Mouse (Mus musculus) testis, postnatal 14 days (tissue): Measurements from ENCODE around the gene Xcl1.
A peak's percentile ranks its signal among the peaks of the same experiment; 100 is the strongest.

Experiments
- DNase-seq: peaks from one replicate; pipeline ENCODE4 v3.0.0; 2021; ENCODE audit warnings: low spot score

Gene Xcl1

DNA sequence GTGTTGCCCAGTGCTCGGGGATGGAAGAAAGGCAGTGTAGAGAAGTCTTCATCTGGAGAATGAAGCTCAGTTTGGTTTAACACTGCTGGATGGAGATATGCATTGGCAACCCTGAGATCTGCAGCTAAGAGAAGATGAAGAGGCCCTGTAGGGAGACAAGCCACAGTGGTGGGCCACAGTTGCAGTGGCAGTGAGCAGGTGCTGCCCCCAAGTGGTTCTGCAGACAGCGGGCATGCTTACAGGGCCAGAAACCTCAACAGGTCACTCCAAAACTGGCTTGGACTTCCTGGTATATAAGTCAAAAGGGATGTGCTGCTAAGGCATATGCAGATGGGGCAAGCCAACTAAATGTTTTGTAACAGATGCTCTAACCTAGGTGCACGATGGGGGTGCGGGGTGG, 30.3 kb downstream of the Xcl1 start:
- DNase-seq = peak; percentile 31

DNA sequence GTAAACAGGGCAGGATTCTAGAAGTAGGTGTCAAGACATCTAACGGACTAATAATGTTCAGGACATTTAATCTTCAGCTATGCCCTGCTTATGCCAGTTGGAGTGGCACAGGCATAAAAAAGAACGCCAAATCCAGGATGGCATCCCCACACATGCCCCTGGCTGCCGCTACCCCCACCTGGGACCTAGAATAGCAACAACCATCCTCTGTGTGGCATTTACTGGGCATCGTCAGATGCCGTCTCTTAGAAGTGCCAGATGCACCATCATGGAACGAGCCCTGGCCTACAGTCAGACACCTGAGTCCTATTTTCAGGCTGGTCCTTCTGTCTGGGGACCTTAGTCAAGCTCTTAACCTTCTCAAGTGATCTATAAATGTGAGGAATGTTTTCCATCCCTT, 34.6 kb downstream of the Xcl1 start:
- no peak for DNase-seq

DNA sequence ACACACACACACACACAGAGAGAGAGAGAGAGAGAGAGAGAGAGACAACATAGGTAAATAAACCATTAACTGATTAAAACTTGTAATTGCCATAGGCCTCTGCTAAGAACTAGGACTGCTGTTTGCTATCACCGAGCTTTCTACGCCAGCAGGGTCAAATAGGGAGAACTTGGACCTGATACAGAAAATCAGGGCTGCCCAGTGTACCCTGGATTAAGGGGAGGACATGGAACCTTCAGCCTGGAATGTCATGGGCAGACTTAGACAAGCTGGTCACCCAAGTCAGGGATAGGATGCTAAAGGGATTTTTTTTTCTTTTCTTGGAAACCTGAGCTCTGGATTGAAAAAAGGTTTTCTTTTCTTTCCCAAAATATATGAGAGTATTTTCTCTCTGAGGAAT, 35.1 kb downstream of the Xcl1 start:
- no peak for DNase-seq

DNA sequence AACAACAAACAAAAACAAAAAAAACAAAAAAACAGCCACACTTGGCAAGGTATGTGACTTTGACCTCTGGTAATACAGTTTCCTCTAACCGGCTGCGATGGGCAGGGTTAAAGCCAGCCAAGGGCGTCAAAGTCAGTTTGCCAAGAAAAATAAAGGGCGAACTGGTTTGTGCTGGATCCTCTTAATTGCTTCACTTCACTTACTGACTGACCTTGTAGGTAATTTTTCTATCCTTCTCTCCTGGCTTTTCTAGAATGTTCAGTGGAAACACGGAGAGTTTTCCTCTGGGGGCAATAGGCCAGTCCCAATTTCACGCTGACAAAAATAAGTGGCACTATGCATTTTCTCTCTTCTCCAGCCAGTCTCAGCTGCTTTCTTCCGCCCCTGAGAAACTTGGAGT, 35.8 kb downstream of the Xcl1 start:
- no peak for DNase-seq

DNA sequence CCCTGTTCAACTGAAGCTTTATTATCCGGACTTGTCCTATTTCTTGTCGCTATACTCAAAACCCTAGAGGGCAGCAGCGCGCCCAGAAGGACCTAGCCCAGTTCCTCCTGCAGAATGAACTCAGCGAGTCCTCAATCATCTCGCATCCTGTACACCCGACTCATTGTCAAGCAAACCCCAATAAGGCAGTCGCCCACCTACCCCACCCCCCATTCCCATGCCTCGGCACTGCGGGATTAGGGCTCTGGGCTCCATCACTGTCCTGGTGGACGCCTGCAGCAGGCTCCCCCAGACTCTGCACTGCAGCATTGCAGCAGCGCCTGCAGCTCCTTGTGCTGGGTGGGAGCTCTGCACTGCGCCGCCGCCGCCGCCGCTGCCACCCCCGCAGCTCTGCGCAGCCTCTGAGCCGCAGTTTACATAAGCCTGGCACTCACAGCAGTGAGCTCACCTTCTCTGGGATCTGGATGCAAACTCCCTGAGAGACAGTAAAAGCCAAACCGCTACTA, 36.4 kb downstream of the Xcl1 start:
- DNase-seq = peak; percentile 53

DNA sequence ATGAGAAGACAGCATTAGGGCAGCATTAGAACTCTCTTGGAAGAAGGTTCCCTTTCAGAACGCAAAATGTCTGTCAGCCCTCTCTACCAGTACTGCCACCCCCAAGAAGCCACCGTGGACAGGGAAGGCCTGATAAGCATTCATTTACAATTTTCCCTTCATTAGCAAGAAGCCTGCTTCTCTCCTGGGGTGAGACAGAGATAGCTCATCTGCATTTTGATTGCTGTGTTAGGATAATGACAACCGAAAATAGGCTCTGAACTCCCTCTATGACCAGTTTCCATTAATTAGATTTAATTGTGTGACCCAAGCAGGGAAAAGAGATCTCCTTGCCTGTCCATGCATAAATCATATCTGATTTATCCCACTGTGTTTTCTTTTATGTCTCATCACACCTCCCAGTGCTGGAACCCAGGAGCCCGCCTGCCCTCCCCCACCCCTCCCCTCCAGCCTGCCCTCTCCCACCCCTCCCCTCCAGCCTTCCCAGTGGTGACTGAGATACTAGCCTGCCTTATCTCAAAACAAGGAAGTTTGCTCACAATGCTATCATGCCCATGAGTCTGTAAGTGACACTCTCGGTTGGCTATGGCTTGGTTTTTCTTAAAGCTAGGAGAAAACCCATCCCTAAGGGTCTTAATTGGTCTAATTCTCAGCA, 38.0 kb downstream of the Xcl1 start:
- DNase-seq = no peak

DNA sequence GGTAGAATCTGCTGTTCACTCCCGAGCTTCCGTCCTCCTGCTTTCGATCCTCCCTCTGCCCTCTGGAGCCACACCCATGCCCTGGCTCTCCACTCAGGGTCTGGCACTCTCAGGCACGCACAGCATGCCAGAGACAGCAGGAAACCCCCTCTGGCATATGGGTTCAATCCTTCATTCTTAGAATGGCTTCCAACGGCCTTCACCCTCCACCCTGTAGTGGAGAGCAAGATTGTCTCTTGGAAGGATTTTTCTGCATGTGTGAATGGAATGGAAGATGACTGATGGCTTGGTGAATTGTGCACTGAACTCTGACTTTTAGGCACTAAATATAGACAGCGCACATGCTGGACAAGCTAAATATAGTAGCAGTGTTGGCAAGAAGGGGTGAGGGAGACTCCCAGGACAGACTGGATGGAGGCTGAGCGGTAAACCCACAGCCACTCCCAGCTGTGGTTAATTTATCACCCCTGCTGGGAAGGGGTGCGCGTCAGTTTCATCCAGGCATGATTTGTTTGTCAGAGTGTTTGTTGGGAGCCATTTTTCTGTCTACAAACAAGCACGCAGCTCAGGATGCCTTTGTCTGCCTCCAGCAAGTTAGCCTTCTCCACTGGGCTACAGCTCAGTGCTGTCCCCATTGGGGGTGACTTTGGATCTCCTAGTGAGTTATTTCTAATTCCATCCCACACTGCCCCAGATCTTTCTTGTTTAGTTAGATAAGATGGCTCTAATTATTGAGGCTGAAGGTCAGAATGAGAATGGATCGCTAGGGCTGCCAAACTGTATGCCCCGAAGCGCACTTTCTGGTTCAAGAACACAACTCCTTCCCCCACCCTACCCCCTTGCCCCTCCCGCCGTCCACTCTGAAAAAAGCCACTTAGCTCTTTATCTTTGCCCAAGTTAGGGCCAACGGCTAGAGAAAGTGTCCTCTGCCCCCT, 38.8 kb downstream of the Xcl1 start:
- DNase-seq = peak; percentile 9

DNA sequence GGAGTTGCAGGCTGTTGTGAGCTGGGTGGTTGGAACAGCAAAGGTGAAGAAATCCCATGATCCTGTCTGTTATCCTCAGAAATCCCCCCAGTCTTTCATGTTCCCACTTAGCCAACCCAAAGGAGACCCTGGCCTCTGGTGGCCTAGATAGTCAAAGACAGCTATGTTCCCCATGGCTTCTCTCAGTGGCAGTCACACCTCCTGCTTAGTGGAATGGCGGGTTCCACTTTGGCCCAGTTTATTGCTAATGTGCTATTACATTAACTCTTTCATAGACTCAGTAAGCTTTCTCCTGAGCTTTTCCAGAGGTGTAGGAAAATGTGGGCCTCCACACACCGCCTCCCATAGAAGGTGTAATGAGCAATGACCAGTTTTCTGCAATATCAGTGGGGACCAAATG, 39.5 kb downstream of the Xcl1 start:
- no peak for DNase-seq

DNA sequence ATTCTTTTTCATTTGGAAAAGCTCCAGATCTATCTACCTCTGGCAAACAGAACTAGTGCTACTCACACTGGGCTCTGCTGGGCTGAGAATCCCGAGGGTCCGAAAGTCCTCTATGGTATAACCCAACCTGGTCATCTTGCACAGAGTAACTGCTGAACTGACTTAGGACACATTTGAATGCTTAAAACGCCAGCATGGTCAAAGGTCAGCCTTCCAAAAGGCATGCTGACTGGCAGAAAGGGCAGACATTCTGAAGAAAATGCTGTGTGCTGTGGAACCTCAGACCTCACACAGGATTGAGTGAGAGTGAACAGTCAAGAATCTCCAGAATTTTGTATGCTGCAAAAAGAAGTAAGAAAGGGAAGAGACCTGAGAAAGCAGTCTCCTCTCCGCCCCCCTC, 45.0 kb downstream of the Xcl1 start:
- no peak for DNase-seq

DNA sequence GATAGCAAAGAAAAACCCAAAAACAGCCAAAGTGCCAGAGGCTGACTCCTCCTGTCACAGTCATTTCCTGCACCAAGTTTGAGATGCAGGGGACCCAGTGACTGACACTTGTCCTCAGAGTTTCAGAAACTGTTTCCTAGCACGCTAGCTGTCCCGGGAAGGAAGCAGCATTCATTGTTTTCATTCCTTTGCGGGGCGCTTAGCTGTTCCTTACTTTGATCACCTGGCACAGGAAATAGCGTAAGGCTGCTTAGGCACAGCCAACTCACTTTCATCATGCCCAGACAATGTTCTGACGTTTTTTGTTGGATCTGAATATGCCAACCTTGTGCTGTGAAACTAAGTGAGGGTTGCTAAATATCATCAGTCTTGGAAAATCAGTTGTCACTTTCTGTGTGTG, 46.8 kb downstream of the Xcl1 start:
- DNase-seq = no peak

DNA sequence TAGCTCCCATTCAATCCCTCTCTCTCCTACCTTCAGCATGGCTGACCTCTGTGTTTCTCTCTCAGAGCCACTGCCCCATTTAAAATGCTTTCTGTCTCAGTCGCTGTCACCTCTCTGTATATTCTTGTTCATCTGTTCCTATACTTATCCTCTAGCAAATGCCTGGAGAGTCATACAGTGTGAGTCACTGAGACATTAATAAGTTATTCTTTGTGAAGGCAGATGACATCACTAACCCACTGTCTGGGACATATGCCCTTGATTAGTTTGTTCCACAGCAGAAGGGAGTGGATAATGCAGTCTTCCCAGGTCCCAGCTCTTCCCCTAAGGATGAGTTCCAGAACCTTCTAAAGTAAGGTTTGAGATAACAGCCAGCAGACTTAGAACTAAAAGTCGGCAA, 47.6 kb downstream of the Xcl1 start:
- DNase-seq = no peak

DNA sequence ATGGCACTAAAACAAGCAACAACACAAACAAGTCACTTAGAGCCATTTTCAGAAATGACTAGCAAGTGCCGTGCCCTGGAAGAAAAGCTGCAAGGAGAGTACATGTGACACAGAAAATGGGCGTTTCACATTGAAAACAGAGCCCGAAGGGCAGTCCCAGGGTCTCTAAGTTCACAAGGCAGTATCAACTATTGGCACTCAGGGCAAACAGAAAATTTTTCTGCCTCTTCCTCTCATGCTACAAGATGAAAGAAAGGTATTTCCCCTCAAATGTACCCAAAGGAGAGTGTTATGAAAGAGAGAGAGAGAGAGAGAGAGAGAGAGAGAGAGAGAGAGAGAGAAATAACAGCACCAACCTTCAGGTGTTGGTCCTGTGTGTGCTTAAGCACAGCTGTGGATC, 53.4 kb downstream of the Xcl1 start:
- DNase-seq = no peak
